Mouse (Mus musculus): ENCODE measurements at regions not wholly inside any gene's neighbourhood (a gene's known extent, or its start where the extent isn't known, plus 50 kb on each side); places are given as distances from the start of the nearest gene placed in this dataset.
A peak's percentile ranks its signal among the peaks of the same experiment; 100 is the strongest.

DNA sequence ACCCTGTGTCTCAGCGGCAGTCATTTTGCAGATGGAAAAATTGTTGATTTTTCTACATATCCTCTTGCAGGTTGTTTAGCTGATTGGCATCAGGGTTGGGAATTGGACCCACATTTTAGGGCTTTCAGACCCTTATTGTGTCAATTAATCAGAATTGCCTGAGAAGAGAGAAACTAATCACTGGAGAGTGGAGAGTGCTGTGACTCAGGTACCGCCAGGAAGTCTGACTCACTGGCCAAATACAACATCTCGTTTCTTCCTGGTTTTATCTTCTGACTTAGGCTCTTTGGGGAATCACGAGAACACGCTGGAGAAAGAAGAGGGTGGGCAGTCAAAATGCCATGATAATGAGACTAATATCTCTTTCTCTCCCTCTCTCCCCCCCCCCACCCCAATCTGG is 306.1 kb upstream of the Npvf start:
- ATAC-seq (ENCODE audit: poor library complexity, severe bottlenecking): no peak

DNA sequence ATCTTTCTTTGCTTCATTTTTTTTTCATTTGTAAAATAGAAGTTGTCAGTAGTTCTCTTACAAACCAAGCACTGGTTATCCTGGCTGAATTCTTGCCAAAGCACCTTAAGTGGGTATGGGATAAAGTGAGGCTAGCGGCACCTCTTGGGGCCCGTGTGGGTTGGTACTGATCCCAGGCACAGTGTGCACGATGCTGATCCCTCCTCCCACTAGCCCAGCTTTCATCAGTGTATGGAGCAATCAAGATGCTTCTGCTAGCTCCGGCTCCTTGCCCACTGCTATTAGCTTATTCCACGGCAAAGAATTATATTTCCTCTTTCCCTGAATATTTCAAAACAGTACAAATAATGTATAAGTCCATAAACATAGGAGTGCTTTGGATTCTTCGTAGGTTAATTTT is 307.4 kb upstream of the Npvf start:
- ATAC-seq (ENCODE audit: poor library complexity, severe bottlenecking): no peak

DNA sequence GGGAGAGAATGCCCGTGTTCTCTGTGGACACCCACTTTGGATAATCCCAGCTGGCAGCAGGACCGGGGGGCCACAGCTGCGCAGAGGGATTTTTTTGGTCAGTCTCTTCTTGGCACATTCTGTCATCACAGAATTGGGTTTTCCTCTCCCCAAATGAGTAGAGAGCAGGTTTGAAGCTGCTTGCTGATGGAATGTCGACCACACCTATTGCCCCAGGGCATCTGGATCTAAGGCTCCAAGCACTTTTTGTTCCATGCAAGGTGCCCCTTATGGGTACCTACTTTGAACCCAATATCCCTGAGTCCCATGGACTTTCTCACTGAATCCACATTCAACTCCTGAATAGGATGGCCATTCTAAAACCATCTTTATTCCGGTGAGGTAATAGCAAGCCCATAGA is 314.3 kb upstream of the Npvf start:
- no peak for ATAC-seq (ENCODE audit: poor library complexity, severe bottlenecking)

DNA sequence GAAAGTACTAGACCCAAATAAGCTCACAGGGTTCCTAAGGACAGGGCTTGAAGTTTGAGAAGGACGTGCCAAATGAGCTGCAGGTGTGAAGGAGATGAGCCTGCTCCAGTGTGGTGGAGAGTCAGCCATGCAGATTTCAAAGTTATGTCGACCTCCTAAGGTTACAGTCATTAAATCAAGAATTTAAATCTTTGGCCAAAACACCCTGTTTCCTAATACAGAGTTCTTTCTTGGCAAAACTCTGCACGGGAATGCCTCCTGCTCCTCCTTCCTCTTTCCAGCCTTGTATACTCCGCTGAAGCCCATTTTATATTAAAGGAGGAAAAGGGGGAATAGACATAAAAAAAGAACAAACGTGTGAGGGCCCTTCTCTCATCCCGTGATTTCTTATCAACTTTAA is 315.1 kb upstream of the Npvf start:
- ATAC-seq (ENCODE audit: poor library complexity, severe bottlenecking): no peak

DNA sequence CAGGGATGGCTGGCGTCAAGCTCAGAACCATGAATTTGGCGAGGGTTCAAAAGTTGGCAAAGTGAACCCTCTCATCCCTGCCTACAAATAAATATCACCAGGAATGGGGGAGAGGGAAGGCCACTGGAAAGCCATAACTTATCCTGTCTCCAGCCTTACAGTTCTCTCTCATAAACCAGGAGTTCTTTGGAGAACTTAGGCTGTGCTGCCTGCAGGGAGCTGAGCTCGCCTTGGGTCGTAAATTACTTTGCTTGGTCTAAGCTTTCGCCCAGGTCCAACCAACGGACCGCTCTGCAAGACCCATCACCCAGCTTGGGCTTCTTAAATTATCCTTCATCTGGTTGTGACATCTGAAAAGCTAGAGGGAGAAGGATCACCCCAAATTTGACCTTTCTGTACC is 315.8 kb upstream of the Npvf start:
- ATAC-seq (ENCODE audit: poor library complexity, severe bottlenecking): no peak

DNA sequence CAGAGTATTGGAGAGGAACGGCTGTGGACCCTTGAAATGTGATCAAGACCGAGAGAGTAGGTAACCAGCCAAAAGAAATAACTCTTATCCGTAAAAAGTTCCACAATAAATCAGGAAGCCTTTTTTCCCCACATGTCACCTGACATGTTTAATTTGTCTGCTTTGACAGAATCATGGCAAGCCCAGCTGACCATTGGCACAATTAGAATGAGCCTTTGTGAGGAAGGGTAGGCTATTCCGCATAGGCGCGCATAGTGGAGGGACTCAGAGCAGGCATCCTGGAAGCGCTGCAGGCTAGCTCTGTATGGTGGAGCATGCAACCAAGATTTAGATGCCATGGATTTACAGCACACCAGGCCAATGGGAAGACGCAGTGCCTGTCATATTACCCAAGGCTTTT is 316.5 kb upstream of the Npvf start:
- no peak for ATAC-seq (ENCODE audit: poor library complexity, severe bottlenecking)

DNA sequence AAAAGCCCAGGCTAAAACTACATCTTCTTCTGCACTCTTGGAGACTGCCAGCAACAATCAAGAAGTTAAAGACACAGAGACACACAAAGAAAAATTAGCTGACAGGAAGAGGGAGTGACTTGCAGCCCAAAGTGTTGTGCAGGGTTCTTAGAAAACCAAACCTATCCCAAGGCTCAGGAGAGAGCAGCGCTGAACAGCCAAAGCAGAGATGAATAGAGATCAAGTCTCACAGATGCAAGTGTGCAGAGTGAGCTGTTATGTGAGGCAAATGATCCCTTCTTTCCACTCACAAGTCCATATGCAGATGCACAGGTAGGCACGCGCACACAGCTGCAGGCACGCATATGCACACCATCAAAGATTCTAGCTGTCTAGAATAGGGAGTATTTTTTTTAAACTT is 318.0 kb upstream of the Npvf start:
- no peak for ATAC-seq (ENCODE audit: poor library complexity, severe bottlenecking)

DNA sequence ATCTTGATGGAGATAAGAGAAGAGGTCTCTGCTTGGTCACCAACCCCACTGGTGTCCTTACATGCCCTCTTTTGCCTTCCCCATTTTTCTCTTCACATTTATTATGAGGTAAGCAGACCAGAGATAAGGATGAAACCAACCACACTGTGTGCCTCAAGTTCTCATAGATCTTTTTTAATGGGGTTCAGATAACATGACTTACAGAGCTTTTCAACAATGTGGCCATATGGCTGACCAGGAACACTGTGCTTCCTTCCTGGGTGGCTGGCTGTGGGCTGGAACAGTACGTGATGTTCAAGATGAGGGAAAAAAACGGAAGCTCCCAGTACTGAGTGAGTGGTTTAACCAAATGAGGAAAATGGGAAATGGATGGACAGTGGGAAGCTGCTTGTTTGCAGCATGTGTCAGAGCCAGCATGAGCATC is 319.0 kb upstream of the Npvf start:
- 0 out of 2 replicates have a peak, but pooled peaks have one; percentile 12 for ATAC-seq (ENCODE audit: poor library complexity, severe bottlenecking)

DNA sequence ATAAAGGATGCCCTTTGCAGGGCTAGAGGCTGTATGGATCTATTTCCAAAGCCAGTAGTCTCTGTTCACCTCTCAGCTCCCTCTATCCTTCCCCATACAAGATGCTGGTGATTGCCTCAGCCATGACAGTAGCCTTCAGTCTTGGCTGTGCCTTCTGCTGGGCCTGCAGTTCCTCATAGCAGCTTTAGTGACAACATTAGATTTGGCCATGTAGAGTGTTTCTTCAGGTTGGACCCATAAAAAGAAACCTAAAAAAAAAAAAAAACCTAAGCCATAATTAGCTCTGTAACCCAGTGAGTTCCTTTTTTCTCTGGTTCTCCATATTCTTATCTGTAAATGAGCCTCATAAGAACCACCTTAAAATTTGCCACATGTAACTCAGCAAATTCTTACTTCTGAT is 319.6 kb upstream of the Npvf start:
- ATAC-seq (ENCODE audit: poor library complexity, severe bottlenecking): peak; percentile 33; the same call in 1 of the 2 replicates

DNA sequence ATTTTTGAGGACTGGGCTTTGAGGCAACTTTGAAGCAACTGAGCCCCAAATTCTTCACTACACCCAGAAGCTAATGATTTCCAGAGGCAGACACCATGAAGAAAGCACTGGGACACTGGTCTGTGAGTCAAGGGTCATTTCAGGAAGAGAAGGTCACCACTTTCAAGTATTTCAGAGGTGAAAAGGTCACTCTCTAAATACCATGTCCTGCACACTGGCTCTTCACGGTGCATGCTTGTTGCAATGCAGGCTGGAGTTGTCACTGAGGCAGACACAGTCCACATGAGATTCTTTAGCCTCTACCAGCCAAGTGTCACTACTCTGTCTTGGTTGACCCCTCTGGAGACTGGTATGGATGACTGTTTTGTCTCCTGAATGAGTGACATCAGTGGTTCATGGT is 320.7 kb upstream of the Npvf start:
- no peak for ATAC-seq (ENCODE audit: poor library complexity, severe bottlenecking)

DNA sequence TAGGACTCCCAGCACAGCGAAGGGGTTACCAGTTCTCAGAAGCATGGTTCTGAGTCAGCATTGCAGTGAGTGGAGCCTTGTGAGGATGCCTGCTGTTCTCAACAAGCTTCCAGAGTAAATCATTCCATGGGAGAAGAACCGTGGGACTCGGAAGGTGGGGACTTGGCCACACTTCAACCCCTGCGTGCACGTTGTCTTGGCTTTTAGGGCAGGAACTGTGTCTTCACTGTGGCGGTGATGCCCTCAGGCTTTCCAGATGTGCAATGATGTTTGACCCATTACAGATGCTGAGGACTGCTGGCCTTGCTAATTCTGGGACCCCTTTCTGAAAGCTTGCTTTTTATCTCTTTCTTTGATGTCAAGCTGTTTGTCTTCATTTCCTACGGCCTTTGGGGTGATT is 322.7 kb upstream of the Npvf start:
- ATAC-seq (ENCODE audit: poor library complexity, severe bottlenecking): no peak

DNA sequence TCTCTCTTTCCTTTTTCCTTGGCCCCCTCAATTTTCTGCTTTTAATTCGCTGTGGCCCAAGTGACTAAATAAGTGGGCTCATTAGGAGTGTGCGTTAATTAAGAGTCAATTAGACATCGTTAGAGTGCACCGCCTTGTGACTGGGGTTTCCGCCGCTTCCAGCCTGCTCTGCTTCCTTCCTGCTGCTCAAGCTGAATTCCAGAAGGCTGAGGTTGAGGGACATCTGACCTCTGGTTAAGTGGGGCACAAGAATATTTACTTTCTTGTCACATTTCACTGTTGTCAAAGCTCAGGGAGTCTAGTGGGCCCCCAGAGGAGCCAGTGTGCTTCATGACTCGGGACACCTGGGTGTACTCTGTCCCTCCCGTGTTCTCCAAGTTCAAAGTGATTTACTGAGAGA is 323.1 kb upstream of the Npvf start:
- ATAC-seq (ENCODE audit: poor library complexity, severe bottlenecking): no peak

DNA sequence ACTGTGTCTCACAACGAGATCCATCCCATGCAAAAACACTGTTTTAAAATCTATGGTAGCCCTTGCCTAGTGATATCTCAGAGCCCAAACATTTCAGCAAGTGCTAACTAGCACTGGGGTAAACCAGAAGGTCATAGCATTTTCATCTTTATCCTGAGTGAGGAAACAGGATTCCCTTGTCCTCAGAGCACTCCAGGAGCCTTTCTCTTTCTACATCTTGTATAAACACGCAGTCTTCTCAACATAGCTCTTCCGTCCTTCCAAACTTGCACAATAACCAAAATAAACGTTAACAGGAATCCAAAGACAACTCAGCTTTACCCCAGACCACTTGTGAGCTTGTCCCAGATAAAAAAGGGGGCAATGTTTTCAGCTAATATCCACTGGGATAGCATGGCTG is 323.8 kb upstream of the Npvf start:
- no peak for ATAC-seq (ENCODE audit: poor library complexity, severe bottlenecking)

DNA sequence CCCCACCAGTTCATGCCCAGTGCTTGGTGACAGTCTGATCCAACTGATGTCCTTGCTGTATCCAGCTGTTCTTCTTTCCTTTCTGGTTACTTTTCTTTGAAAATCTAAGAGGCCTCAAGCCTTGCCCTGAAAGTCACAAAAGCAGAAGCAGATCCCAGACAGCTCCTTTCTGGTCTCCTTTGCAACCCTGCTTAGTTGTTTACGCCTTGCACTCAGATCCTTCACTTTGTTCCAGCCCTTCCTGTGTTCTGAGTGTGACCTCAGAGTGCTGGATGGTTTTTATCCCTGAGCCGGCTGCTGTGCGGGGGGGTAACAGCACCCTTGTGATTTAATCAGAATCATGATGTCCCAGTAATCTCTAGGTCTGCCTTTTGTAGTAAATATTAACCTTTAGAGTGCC is 324.3 kb upstream of the Npvf start:
- no peak for ATAC-seq (ENCODE audit: poor library complexity, severe bottlenecking)

DNA sequence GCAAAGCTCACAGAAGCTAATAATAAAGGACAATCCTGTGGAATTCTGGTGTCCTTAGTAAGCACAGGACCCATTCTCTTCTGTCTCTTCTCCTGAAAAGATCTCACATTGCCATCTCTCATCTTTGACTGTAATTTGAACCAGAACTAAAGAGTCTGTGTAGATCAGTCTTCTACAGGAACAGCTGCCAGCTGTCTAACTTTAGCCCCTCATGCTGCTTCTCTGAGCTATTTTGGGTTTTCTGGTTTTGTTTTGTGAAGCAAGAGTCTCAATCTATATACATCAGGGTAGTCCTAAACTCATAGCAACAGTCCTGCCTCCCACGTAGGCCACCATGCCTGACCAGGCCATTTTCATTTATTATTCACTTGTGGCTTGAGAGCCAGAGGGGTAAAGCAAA is 325.5 kb upstream of the Npvf start:
- no peak for ATAC-seq (ENCODE audit: poor library complexity, severe bottlenecking)

DNA sequence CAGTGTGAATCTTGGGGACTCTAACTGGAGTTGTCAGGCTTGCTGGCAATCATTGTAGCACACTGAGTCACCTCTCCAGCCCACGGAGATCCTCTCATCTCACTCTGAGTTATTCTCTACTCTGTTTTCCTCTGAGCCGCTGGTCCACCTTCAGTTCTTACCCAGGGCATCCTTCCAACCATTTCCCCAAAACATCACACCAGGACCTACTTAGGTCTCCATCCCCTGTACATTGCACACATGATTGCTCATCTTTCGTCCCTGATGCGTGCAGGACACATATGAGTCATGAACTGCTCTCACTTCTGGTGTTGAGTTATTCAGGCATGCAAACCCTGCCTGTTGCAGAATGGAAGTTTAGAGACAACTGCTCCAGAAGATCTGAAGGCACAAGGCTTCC is 326.1 kb upstream of the Npvf start:
- no peak for ATAC-seq (ENCODE audit: poor library complexity, severe bottlenecking)

DNA sequence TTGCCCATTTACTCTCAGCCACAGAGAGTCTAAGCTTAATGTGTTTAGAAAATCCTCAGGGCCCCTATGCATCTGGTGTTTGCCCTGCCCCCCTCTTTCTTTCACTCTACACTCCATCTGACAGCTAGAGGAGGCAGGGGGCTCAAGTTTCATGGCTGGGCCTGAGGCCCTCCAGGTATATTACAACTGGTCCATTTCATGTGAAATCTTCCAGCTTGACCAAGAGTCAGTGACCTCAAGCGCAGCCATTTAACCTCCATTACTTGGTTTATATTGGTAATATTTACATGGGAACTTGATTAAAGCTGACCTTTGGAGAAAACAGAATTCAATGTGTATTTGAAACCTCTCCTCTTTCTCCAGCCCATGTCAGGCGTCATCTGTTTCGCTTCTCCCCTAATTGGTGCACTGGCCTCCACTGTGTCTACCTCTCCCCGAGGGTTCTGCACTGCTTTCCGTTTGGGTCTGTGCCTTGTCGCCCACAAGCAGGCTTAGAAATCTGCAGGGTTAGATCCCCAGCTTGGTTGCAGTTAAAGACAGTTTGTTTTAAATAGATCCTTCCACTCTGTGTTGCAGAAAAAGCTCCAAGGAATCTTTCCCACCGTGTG is 327.6 kb upstream of the Npvf start:
- no peak for ATAC-seq (ENCODE audit: poor library complexity, severe bottlenecking)

DNA sequence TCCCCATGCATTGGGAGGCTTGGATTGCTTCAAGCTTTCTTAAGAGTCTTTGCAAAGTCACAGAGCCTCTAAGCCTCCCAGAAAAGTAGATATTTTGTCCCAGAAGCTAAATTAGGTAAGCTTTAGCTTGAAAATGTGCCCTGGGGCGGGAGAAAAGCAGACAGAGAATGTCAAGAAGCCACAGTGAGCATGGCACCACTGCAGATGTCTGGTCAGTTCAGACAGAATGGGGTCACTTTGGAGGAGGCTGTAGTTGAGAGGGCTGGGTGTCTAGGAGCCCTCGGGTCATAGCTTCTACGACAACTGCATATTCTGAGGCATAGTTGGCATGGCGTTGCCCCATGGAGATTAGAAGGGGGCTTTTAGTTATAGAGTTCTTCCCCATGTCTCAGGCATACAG is 328.6 kb upstream of the Npvf start:
- no peak for ATAC-seq (ENCODE audit: poor library complexity, severe bottlenecking)

DNA sequence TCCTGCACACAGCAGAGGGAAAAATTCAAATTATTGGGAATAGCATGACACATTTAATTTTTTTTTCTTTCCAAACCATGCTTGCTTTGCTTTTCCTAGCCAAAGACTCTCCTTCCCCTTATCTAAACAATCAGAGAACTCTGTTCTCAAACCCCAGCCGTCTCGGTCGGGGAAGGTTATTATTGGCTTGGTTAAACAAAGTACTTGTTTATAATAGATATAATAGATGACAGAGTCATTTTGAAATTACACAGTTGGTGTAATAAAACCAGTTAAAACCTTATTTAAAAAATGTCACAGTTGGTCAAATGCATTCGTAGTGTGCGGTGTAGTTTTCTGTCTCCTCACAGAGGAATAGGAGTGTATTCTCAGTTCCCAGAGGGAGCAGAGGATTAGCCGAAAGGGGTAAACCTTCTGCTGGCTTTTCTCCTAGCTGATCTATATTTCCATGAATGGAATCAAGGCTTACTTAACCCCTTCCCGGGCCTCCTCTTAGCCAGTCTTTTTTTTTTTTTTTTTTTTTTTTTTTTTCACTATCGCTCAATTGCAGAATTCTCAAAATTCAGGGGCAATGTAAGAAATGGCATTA is 329.4 kb upstream of the Npvf start:
- ATAC-seq (ENCODE audit: poor library complexity, severe bottlenecking): no peak

DNA sequence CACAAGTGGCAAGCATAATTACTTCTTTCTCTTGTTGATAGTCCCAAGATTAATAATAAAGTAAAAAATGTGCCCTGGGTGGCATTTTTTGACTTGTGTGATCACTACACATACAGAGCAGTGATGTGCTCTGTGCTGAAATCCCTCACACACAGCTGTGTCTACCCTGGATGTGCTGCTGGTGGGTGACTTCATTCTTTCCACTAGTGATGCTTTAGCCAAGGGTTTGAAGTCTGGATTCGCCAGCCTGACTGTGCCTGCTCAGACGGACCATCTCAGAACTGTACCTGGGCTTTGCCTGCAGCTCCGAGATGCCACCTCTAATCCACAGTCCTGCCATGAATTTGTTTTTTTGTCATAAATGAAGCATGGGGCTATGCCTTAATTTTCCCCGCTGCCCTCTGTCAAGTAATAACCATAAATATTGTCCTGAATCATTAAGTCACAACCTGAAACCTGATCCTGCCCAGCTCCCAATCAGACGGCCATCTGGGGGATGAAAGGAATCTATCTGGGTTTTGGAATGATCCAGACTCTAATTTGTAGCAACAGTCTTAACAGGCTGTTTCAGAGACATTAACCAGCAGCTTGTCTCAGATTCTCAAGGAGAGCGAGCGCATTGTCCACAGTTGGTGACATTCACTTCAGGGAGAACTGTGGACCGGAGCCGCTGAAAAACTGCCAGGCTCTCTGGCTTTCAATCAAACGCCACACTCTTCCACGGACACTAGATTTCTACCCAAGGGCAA is 330.1 kb upstream of the Npvf start:
- no peak for ATAC-seq (ENCODE audit: poor library complexity, severe bottlenecking)

DNA sequence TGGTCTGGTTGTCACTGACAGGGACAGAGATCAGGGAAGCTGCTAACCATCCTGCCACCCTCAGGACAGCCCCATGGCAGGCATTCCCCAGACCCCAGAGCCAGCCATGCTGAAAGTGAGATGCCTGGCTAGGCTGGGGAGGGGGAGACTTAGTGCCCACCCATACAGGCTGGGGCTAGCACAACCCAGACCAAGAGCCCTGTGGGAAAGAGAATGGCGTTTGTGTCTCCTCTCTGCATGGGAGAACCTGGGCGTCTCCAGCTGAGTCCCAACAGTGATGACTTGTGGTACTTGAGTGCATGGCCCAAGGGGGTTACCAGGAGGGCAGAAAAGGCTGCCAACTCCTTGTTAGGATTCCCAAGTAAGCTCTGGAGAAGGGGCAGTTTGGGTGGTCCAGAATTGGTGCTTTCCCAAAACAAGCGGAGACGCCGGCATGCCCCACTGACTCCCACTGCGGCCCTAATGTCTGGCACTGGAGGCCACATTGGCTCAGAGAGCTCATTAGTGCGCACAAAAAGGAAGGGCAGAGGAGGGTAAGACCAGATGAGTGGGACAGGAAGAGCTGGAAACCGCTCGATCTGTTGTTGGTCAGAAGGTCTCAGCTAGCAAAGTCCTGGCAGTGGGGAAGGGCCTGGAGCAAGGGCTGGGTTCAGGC is 332.2 kb upstream of the Npvf start:
- no peak for ATAC-seq (ENCODE audit: poor library complexity, severe bottlenecking)

DNA sequence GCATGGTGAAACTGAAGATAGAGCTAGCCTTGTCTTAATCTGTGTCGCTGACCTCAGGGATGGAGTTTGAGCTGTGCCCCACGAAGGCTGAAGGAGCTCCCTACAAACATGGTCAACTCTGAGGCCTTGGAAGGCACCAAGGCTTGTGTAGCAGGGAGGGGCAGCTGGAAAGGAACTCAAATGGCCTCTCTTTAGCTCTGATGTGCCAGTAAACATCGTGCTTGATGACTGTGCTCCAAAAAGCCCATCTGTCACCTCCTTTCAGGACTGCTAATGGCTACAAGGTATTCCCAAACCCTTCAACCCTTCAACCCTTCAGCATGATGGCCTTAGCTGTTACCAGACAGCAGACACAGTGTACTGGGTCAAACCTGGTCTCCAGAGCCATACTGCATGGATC is 334.3 kb upstream of the Npvf start:
- ATAC-seq (ENCODE audit: poor library complexity, severe bottlenecking): no peak
